Mouse (Mus musculus) bone marrow macrophage, adult 2 months (primary cell): ENCODE results near the gene Unc5a. TPM values are rescaled to one million over a fixed set of nuclear protein-coding genes. Genes with fewer than 3 reads are reported as not detected.

Experiments
- H3K27ac ChIP-seq: 2 replicates; pipeline ENCODE4 v1.5.1; 2012; ENCODE audit warnings: low read depth, low read length; ENCODE audit not compliant: insufficient read depth
- H3K4me1 ChIP-seq: 2 replicates; pipeline ENCODE4 v1.6.1; 2012; ENCODE audit warnings: low read length; ENCODE audit not compliant: control insufficient read depth, insufficient read depth
- H3K4me3 ChIP-seq: 2 replicates; pipeline ENCODE4 v1.5.1; 2012; ENCODE audit warnings: mild to moderate bottlenecking, low read length, moderate library complexity; ENCODE audit not compliant: insufficient read depth
- CTCF ChIP-seq: IDR thresholded peaks from 2 replicates; pipeline ENCODE4 v1.5.1; 2012; ENCODE audit warnings: low read depth, mild to moderate bottlenecking, low read length, moderate library complexity
- POLR2A ChIP-seq: IDR thresholded peaks from 2 replicates; pipeline ENCODE4 v1.6.1; 2012; ENCODE audit warnings: mild to moderate bottlenecking, low read depth, low read length, borderline replicate concordance
- polyA plus RNA-seq: library from polyadenylated mRNA; stranded (reverse); fragments of >200 nt; gene quantifications from 2 replicates; pipeline ENCODE4 v1.2.4, GENCODE M21; 2012; ENCODE audit not compliant: missing spikeins, insufficient read depth, insufficient read length

Unc5a gene
- polyA plus RNA-seq, 1 experiment, result 0.60 TPM

- Histone ChIP-seq H3K4me1 (no peaks in the 10 kb centered on the region), H3K4me3 (no peak overlapping the region), H3K27ac (no peak overlapping the region)
- no peak for TF ChIP-seq POLR2A
- no peak for TF ChIP-seq CTCF
These were observed 2.0 kb downstream of the Unc5a start for GRCm38 (mm10) chr13:54951166-54951565.

- H3K27ac ChIP-seq, result no peak overlapping the region
These were observed 5.5 kb downstream of the Unc5a start for GRCm38 (mm10) chr13:54954745-54955144.

GRCm38 (mm10) chr13:54955695-54956471, 6.7 kb downstream of the Unc5a start:
- Histone ChIP-seq H3K4me1 (no peaks in the 10 kb centered on the region), H3K27ac (no peak overlapping the region), H3K4me3 (peak overlapping the region; percentile 49)
- TF ChIP-seq POLR2A, result no peak
- TF ChIP-seq CTCF, result no peak

More at GRCm38 (mm10) chr13:54954745-54955144, 5.5 kb downstream of the Unc5a start:
- no peak overlapping the region for H3K4me3 ChIP-seq
- no peak for TF ChIP-seq CTCF
- TF ChIP-seq POLR2A, result no peak
- no peaks in the 10 kb centered on the region for H3K4me1 ChIP-seq

GRCm38 (mm10) chr13:54957281-54957680, 8.1 kb downstream of the Unc5a start:
- Histone ChIP-seq H3K4me3 (no peak overlapping the region), H3K4me1 (no peaks in the 10 kb centered on the region), H3K27ac (no peak overlapping the region)
- no peak for TF ChIP-seq CTCF
- no peak for TF ChIP-seq POLR2A

- no peak for TF ChIP-seq CTCF
- no peak for TF ChIP-seq POLR2A
- no peak overlapping the region for H3K4me3 ChIP-seq
- H3K27ac ChIP-seq, result no peak overlapping the region
- no peaks in the 10 kb centered on the region for H3K4me1 ChIP-seq
These were observed 10.0 kb downstream of the Unc5a start for GRCm38 (mm10) chr13:54959059-54959701.

- no peak overlapping the region for H3K4me3 ChIP-seq
- no peak overlapping the region for H3K27ac ChIP-seq
- H3K4me1 ChIP-seq, result no peaks in the 10 kb centered on the region
- TF ChIP-seq POLR2A (no peak), CTCF (no peak)
These were observed 10.6 kb downstream of the Unc5a start for GRCm38 (mm10) chr13:54959842-54960241.

GRCm38 (mm10) chr13:54960491-54960890, 11.3 kb downstream of the Unc5a start:
- Histone ChIP-seq H3K4me1 (no peaks in the 10 kb centered on the region), H3K27ac (no peak overlapping the region), H3K4me3 (no peak overlapping the region)
- TF ChIP-seq POLR2A (no peak), CTCF (no peak)

GRCm38 (mm10) chr13:54965256-54965655, 16.0 kb downstream of the Unc5a start:
- no peak overlapping the region for H3K4me3 ChIP-seq
- no peaks in the 10 kb centered on the region for H3K4me1 ChIP-seq
- TF ChIP-seq CTCF (no peak), POLR2A (no peak)
- H3K27ac ChIP-seq, result no peak overlapping the region

GRCm38 (mm10) chr13:54967501-54967900, 18.3 kb downstream of the Unc5a start:
- no peak overlapping the region for H3K27ac ChIP-seq
- H3K4me3 ChIP-seq, result no peak overlapping the region
- TF ChIP-seq POLR2A (no peak), CTCF (no peak)
- H3K4me1 ChIP-seq, result no peaks in the 10 kb centered on the region

GRCm38 (mm10) chr13:54968636-54969035, 19.4 kb downstream of the Unc5a start:
- no peak for TF ChIP-seq CTCF
- TF ChIP-seq POLR2A, result no peak
- no peak overlapping the region for H3K4me3 ChIP-seq
- H3K4me1 ChIP-seq, result no peaks in the 10 kb centered on the region
- no peak overlapping the region for H3K27ac ChIP-seq

GRCm38 (mm10) chr13:54969513-54969912, 20.3 kb downstream of the Unc5a start:
- no peak for TF ChIP-seq POLR2A
- TF ChIP-seq CTCF, result no peak

More at GRCm38 (mm10) chr13:54969513-54969912, 20.3 kb downstream of the Unc5a start:
- Histone ChIP-seq H3K27ac (no peak overlapping the region), H3K4me3 (no peak overlapping the region), H3K4me1 (no peaks in the 10 kb centered on the region)
